Mouse (Mus musculus) G1E (cell line): ENCODE measurements around the gene Btbd18.

Experiments used
- CTCF ChIP-seq: IDR thresholded peaks from 2 replicates; pipeline ENCODE4 v1.5.1; 2012; ENCODE audit warnings: low read depth, low read length, inconsistent platforms, mixed read lengths
- GATA1 ChIP-seq: IDR thresholded peaks from 2 replicates; pipeline ENCODE4 v1.6.1; 2012; ENCODE audit warnings: borderline replicate concordance, low read length, inconsistent platforms, mixed read lengths
- GATA2 ChIP-seq: IDR thresholded peaks from 2 replicates; pipeline ENCODE4 v1.6.1; 2012; ENCODE audit warnings: low read depth, low read length, inconsistent platforms, borderline replicate concordance
- TAL1 ChIP-seq: conservative IDR thresholded peaks from 2 replicates; pipeline ENCODE4 v1.6.1; 2012; ENCODE audit warnings: low read depth, low read length, inconsistent platforms, mixed read lengths

GRCm38 (mm10) chr2:84679016-84679415 is 20.1 kb downstream of the Btbd18 start, which contains the start of gene Tmx2:
- no peak for TF ChIP-seq CTCF
- no peak for TF ChIP-seq GATA2
- TF ChIP-seq TAL1, result no peak
- no peak for TF ChIP-seq GATA1
